Mouse (Mus musculus) heart, adult 2 months (tissue): ENCODE measurements around the gene Cdh5.
"Not testable (repeated sequence)": the region's sequence is repeated elsewhere in the genome, so short reads cannot be mapped to it uniquely, and the experiment has no call there.

ENCODE experiments used
- CTCF ChIP-seq: fragments of 200-600 bp; IDR thresholded peaks from 2 replicates; pipeline ENCODE4 v1.8.1; 2022; ENCODE audit warnings: antibody characterized with exemption, mild to moderate bottlenecking, moderate library complexity
- POLR2A ChIP-seq: fragments of 200-500 bp; IDR thresholded peaks from 2 replicates; pipeline ENCODE4 v1.6.1; 2011; ENCODE audit warnings: mild to moderate bottlenecking, low read depth, low read length, control low read depth; ENCODE audit not compliant: insufficient read depth

DNA sequence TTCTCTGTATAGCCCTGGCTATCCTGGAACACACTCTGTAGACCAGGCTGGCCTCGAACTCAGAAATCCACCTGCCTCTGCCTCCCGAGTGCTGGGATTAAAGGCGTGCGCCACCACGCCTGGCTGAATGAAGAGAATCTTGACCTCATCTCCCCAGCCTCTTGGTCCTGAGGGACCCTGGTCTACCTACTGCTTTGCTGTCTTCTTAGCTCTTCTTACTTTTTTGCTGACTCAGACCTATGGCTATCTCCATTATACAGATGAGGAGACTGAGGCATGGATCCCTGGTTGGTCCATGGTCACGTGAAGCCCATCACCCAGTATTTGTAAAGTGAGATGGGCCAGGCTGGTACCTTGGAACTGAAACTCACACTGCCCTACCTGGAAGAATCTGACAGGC, 701 bp upstream of the Cdh5 start:
- TF ChIP-seq POLR2A, CTCF: not testable (repeated sequence)
